Mouse (Mus musculus) cerebellum, adult 9-10 months (tissue): ENCODE results near the gene Bcl3.

ENCODE experiments used
- DNase-seq: peaks from one replicate; pipeline ENCODE4 v3.0.0; 2022

Bcl3 gene

GRCm38 (mm10) chr7:19822604-19823058 is at the start of gene Bcl3:
Gene Bcl3, minus strand, starts transcription at chr7:19822770.
- DNase-seq = no peak

GRCm38 (mm10) chr7:19871943-19872601 is 49.5 kb upstream of the Bcl3 start:
- no peak for DNase-seq

GRCm38 (mm10) chr7:19871137-19871621 is 48.6 kb upstream of the Bcl3 start:
- no peak for DNase-seq

- no peak for DNase-seq
Observed at GRCm38 (mm10) chr7:19867751-19868399, 45.3 kb upstream of the Bcl3 start.

GRCm38 (mm10) chr7:19866490-19866889 is 43.9 kb upstream of the Bcl3 start:
- DNase-seq = no peak

GRCm38 (mm10) chr7:19865246-19866036 is 42.9 kb upstream of the Bcl3 start:
- no peak for DNase-seq

GRCm38 (mm10) chr7:19864241-19864640 is 41.7 kb upstream of the Bcl3 start:
- no peak for DNase-seq

- no peak for DNase-seq
Observed at GRCm38 (mm10) chr7:19861199-19861598, 38.6 kb upstream of the Bcl3 start, which contains the start of gene Ceacam16. Gene Ceacam16, minus strand, starts transcription at chr7:19861299.

GRCm38 (mm10) chr7:19859740-19860139 is 37.2 kb upstream of the Bcl3 start:
- DNase-seq = no peak

- DNase-seq = no peak
Observed at GRCm38 (mm10) chr7:19856283-19856682, 33.7 kb upstream of the Bcl3 start.

- no peak for DNase-seq
Observed at GRCm38 (mm10) chr7:19855663-19856062, 33.1 kb upstream of the Bcl3 start.

GRCm38 (mm10) chr7:19853526-19853925 is 31.0 kb upstream of the Bcl3 start:
- no peak for DNase-seq

- DNase-seq = no peak
Observed at GRCm38 (mm10) chr7:19851858-19852570, 29.4 kb upstream of the Bcl3 start, which contains the start of gene Gm19345. Gene Gm19345, plus strand, starts transcription at chr7:19852003.

- DNase-seq = no peak
Observed at GRCm38 (mm10) chr7:19844521-19845171, 22.1 kb upstream of the Bcl3 start.

- DNase-seq = peak; percentile 16
Observed at GRCm38 (mm10) chr7:19843561-19843960, 21.0 kb upstream of the Bcl3 start.

GRCm38 (mm10) chr7:19842885-19843504 is 20.4 kb upstream of the Bcl3 start:
- DNase-seq = no peak

- no peak for DNase-seq
Observed at GRCm38 (mm10) chr7:19841686-19842413, 19.3 kb upstream of the Bcl3 start.

- no peak for DNase-seq
Observed at GRCm38 (mm10) chr7:19840936-19841335, 18.4 kb upstream of the Bcl3 start.

GRCm38 (mm10) chr7:19840371-19840770 is 17.8 kb upstream of the Bcl3 start:
- no peak for DNase-seq

- DNase-seq = no peak
Observed at GRCm38 (mm10) chr7:19836843-19837242, 14.3 kb upstream of the Bcl3 start.

- DNase-seq = no peak
Observed at GRCm38 (mm10) chr7:19834055-19834454, 11.5 kb upstream of the Bcl3 start.
